Mouse (Mus musculus) T-cell, adult 66 days (primary cell): ENCODE measurements around the gene D930048N14Rik. TPM values are rescaled to one million over a fixed set of nuclear protein-coding genes. Genes with fewer than 3 reads are reported as not detected.

Experiments used
- total RNA-seq, 2 experiments: library from RNA; stranded (reverse); gene quantifications; 3 replicates in 1 of 2; 4 replicates in 1 of 2; pipeline ENCODE4 v1.2.4; 2023

The D930048N14Rik gene
- total RNA-seq: 1 to 10 TPM; 2.1 to 2.2 TPM

GRCm38 (mm10) chr11:51650691-51651515 is at the start of gene D930048N14Rik, which contains the start of gene N4bp3:
TSS of gene D930048N14Rik (plus strand) at chr11:51650954.
TSS of gene N4bp3 (minus strand) at chr11:51650842.

DNA sequence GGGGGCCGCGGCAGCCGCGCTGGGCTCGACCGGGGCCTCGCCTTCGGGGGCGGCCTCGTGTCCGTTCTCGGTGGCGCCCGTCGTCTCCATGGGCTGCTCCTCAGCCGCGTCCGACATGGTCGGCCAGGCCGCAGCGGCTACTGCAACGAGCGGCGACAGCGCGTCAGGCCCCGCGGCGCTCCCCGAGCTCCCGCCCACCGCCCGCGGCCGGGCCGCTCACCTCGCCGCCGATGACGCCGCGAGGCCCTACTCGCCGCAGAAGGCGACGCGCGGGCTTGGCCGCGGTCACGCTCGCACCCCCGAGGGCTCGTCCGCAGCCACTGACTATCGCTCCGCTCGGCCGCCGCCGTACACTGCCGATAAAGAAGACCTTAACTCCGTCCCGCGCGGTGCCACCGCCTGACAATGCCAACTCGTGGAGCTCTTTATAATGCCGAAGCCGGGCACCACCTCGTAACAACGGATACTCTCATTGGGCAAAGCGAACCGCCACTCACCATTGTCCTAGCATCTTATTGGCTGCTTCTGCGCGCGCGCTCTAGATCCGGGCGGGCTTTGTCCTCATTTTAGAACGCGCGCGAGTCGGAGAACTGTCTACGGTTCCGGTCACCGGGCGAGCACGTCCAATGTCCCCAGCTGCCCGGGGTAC is 44.2 kb upstream of the D930048N14Rik start, which contains the start of gene Hnrnpab:
Gene Hnrnpab, minus strand, starts transcription at position 401 of the 649 bp plus-strand sequence.

DNA sequence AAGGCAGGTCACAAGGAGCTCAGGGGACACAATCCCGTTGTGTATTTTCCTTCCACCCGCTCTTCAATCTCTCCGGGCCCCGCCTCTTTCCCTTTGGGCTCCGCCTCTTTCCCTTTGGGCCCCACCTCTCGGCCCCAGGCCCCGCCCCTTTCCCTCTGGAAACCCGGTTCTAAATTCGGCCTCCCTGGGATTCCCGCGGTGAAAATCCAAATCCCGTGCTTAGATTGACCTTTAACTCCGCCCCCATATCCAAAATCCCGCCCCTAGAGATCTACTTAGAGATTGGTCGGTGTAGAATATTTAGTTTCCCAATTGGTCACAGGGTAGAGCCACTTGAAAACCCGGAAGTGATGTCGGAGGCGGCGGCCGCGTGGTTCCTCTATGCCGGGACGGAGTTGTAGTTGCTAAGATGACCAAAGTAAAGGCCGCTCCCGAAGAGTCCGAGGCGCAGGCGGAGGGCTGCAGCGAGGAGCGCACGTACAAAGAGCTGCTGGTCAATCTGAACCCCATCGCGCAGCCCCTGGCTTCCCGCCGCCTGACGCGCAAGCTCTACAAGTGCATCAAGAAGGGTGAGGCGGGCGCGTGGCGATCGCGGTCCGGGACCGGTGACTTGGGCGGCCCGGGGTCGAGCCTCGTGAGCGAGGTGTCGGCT is 31.2 kb upstream of the D930048N14Rik start, which contains the start of gene Nhp2:
Gene Nhp2, plus strand, starts transcription at position 327 of the 652 bp plus-strand sequence.

GRCm38 (mm10) chr11:51635525-51636322 is 15.0 kb upstream of the D930048N14Rik start, which contains the start of gene Rmnd5b:
TSS of gene Rmnd5b (minus strand) at chr11:51635896.

GRCm38 (mm10) chr11:51688330-51689328 is 37.9 kb downstream of the D930048N14Rik start, which contains the start of gene 0610009B22Rik:
TSS of gene 0610009B22Rik (minus strand) at chr11:51688874.

Other genes with a start within 250 kb of the D930048N14Rik start
- gene Phykpl, start 66.2 kb upstream of the D930048N14Rik start, total RNA-seq: 10 to 100 TPM in 1 of 2 experiments, 1 to 10 TPM in 1; 9.7 to 10.7 TPM
- gene Hnrnpab, start 44.1 kb upstream of the D930048N14Rik start, total RNA-seq: 100 to 1,000 TPM; 267 to 268 TPM
- gene Nhp2, start 31.2 kb upstream of the D930048N14Rik start, total RNA-seq: 10 to 100 TPM; 56.3 to 62.5 TPM
- 10 to 100 TPM; 57.2 to 69.0 TPM for gene Rmnd5b, start 15.1 kb upstream of the D930048N14Rik start, total RNA-seq
- gene N4bp3, start 112 bp upstream of the D930048N14Rik start, total RNA-seq: 1 to 10 TPM; 7.7 to 9.2 TPM
- gene 0610009B22Rik, start 37.9 kb downstream of the D930048N14Rik start, total RNA-seq: 1 to 10 TPM; 4.2 to 6.2 TPM
- 10 to 100 TPM; 51.7 to 57.2 TPM for gene Sec24a, start 112.7 kb downstream of the D930048N14Rik start, total RNA-seq
- 10 to 100 TPM; 32.1 to 36.7 TPM for gene Sar1b, start 112.7 kb downstream of the D930048N14Rik start, total RNA-seq
- 10 to 100 TPM; 72.6 to 74.2 TPM for gene Jade2, start 206.7 kb downstream of the D930048N14Rik start, total RNA-seq